11 mouse cellular contexts compared by ENCODE assay signal in genomic region chr12:111006339-111006738, GRCm38 (mm10). TPM values are rescaled to one million over a fixed set of nuclear protein-coding genes. Genes with fewer than 3 reads are reported as not detected.
DNase-seq lines count a peak whose midpoint lies in the region; ATAC-seq and TF ChIP-seq lines count a peak whose summit lies in the region.
"Had no signal": no experiment of that assay in that cellular context is flagged by ENCODE, and none has a peak within 500 bp of the region (broad histone marks: within the 10 kb centered on the region; RNA-seq: fewer than 3 reads in every experiment).

No protein-coding gene starts in this region.

- H3K27me3 ChIP-seq in heart, postnatal 0 days (ENCODE audit: control insufficient read depth, insufficient read depth, low read length), result no peaks in the 10 kb centered on the region
- H3K27me3 ChIP-seq in midbrain, embryonic 13.5 days, result no peaks in the 10 kb centered on the region
- no peaks in the 10 kb centered on the region for H3K27me3 ChIP-seq in midbrain, embryonic 15.5 days (replicated peaks)
- H3K27me3 ChIP-seq in limb, embryonic 11.5 days (ENCODE audit: control insufficient read depth, insufficient read depth, low read length), result no peaks in the 10 kb centered on the region

- no peaks in the 10 kb centered on the region for H3K36me3 ChIP-seq in heart, postnatal 0 days (replicated peaks; ENCODE audit: control insufficient read depth, insufficient read depth, low read length)
- no peaks in the 10 kb centered on the region for H3K36me3 ChIP-seq in midbrain, embryonic 13.5 days
- no peaks in the 10 kb centered on the region for H3K36me3 ChIP-seq in midbrain, embryonic 15.5 days (replicated peaks)
- no peaks in the 10 kb centered on the region for H3K36me3 ChIP-seq in limb, embryonic 11.5 days (ENCODE audit: control insufficient read depth, insufficient read depth, low read length)

- no peaks in the 10 kb centered on the region for H3K9me3 ChIP-seq in heart, postnatal 0 days (replicated peaks; ENCODE audit: control insufficient read depth, low read length)
- H3K9me3 ChIP-seq in midbrain, embryonic 13.5 days, result no peaks in the 10 kb centered on the region
- no peaks in the 10 kb centered on the region for H3K9me3 ChIP-seq in midbrain, embryonic 15.5 days
- no peaks in the 10 kb centered on the region for H3K9me3 ChIP-seq in limb, embryonic 11.5 days (ENCODE audit: control insufficient read depth, low read length)

- no peak for TF ChIP-seq EP300 in heart, postnatal 0 days (IDR thresholded peaks at IDR 0.05; ENCODE audit: low read depth)

- no peak overlapping the region for H3K4me2 ChIP-seq in heart, postnatal 0 days (ENCODE audit: low read depth, low read length)
- H3K4me2 ChIP-seq in midbrain, embryonic 13.5 days (replicated peaks), result no peak overlapping the region
- no peak overlapping the region for H3K4me2 ChIP-seq in midbrain, embryonic 15.5 days
- no peak overlapping the region for H3K4me2 ChIP-seq in limb, embryonic 11.5 days (ENCODE audit: low read depth, severe bottlenecking)

- peaks cover 26% of the 10 kb centered on the region for H3K4me1 ChIP-seq in heart, postnatal 0 days (ENCODE audit: control insufficient read depth, insufficient read depth)
- peaks cover 12% of the 10 kb centered on the region for H3K4me1 ChIP-seq in midbrain, embryonic 13.5 days (replicated peaks)
- peaks cover 13% of the 10 kb centered on the region; the same call in 1 of the 2 replicates for H3K4me1 ChIP-seq in midbrain, embryonic 15.5 days
- 0 out of 2 replicates have a peak, but pooled peaks cover 4% of the 10 kb centered on the region for H3K4me1 ChIP-seq in limb, embryonic 11.5 days (ENCODE audit: control insufficient read depth, insufficient read depth, low read length)

- 0 out of 2 replicates have a peak overlapping the region, but pooled peaks have one; percentile 2 for H3K27ac ChIP-seq in heart, postnatal 0 days (ENCODE audit: low read depth)
- H3K27ac ChIP-seq in midbrain, embryonic 13.5 days, result no peak overlapping the region
- H3K27ac ChIP-seq in midbrain, embryonic 15.5 days, result no peak overlapping the region
- H3K27ac ChIP-seq in limb, embryonic 11.5 days (replicated peaks; ENCODE audit: low read depth, low read length), result no peak overlapping the region

- intact Hi-C loops in heart, postnatal 25 days (cut with DNase I), result no loop called here

- H3K4me3 ChIP-seq in heart, postnatal 0 days (ENCODE audit: low read depth, low read length), result no peak overlapping the region
- no peak overlapping the region for H3K4me3 ChIP-seq in midbrain, embryonic 13.5 days (replicated peaks)
- no peak overlapping the region for H3K4me3 ChIP-seq in midbrain, embryonic 15.5 days
- no peak overlapping the region for H3K4me3 ChIP-seq in limb, embryonic 11.5 days (ENCODE audit: low read depth, low read length)

- no peak overlapping the region for H3K9ac ChIP-seq in heart, postnatal 0 days (replicated peaks; ENCODE audit: low read depth, low read length)
- H3K9ac ChIP-seq in midbrain, embryonic 13.5 days (replicated peaks), result no peak overlapping the region
- no peak overlapping the region for H3K9ac ChIP-seq in midbrain, embryonic 15.5 days
- H3K9ac ChIP-seq in limb, embryonic 11.5 days (ENCODE audit: low read length), result 0 out of 2 replicates have a peak overlapping the region, but pooled peaks have one; percentile 34

- 53% methylated on average over 5 of the region's 5 CpGs for WGBS in heart, postnatal 0 days
- WGBS in midbrain, embryonic 13.5 days, result 78% methylated on average over 5 of the region's 5 CpGs
- 51% methylated on average over 5 of the region's 5 CpGs for WGBS in midbrain, embryonic 15.5 days
- 78% methylated on average over 5 of the region's 5 CpGs for WGBS in limb, embryonic 11.5 days

- no peak for DNase-seq in heart, postnatal 0 days (ENCODE audit: low spot score)
- no peak for DNase-seq in heart, postnatal 25 days (ENCODE audit: low spot score)
- DNase-seq in limb, embryonic 11.5 days (ENCODE audit: low spot score), result no peak
- DNase-seq in yolk sac, embryonic 10.5 days (ENCODE audit: low spot score), result peak; percentile 31
- DNase-seq in layer of hippocampus, postnatal 25 days (ENCODE audit: extremely low spot score in 1 of 2, low spot score in 1 of 2), result no peak
- DNase-seq: adrenal gland, postnatal 25 days; kidney, postnatal 14 days; thymus, postnatal 25 days had no signal

- TF ChIP-seq CTCF in heart, postnatal 0 days (IDR thresholded peaks at IDR 0.05; ENCODE audit: low read depth), result no peak

- ATAC-seq in heart, postnatal 0 days (ENCODE audit: insufficient read depth, low read depth), result peak; percentile 2; the same call in 1 of the 2 replicates
- ATAC-seq in midbrain, embryonic 13.5 days, result peak; percentile 40; the same call in 1 of the 2 replicates
- ATAC-seq in midbrain, embryonic 15.5 days (replicated peaks), result no peak
- ATAC-seq in limb, embryonic 11.5 days (ENCODE audit: insufficient number of reproducible peaks, low FRiP score, low TSS enrichment, low read depth), result no peak
- ATAC-seq: lung, postnatal 0 days had no signal

RNA-seq across cellular contexts. Expression of gene Ankrd9, which starts 27.5 kb away (rescaled TPM):
- total RNA-seq in heart, postnatal 0 days (2014; rRNA removed; ENCODE audit: low replicate concordance), result 26.3 and 34.6 TPM in 2 replicates
- 31.9 and 39.1 TPM in 2 replicates for polyA plus RNA-seq in heart, postnatal 0 days (2015; fragmentation: Nextera tagmentation; extraction: Ambion mirVana)
- 10 to 100 TPM; 66.8 to 71.8 TPM for total RNA-seq in heart, postnatal 25 days (2021)
- 6.0 and 6.3 TPM in 2 replicates for polyA plus RNA-seq in midbrain, embryonic 13.5 days (2015; fragmentation: Nextera tagmentation; extraction: Ambion mirVana)
- 8.0 and 8.3 TPM in 2 replicates for polyA plus RNA-seq in midbrain, embryonic 15.5 days (2015; fragmentation: Nextera tagmentation; extraction: Ambion mirVana)
- polyA plus RNA-seq in limb, embryonic 11.5 days (2014; fragmentation: Nextera tagmentation; extraction: Ambion mirVana), result 12.5 and 14.5 TPM in 2 replicates
- total RNA-seq in layer of hippocampus, postnatal 25 days (2021), result 10 to 100 TPM; 11.2 to 12.1 TPM

RNA-seq across cellular contexts. Expression of gene Rcor1, which starts 32.8 kb away (rescaled TPM):
- 14.2 and 19.0 TPM in 2 replicates for total RNA-seq in heart, postnatal 0 days (2014; rRNA removed; ENCODE audit: low replicate concordance)
- polyA plus RNA-seq in heart, postnatal 0 days (2015; fragmentation: Nextera tagmentation; extraction: Ambion mirVana), result 4.4 and 5.1 TPM in 2 replicates
- total RNA-seq in heart, postnatal 25 days (2021), result 10 to 100 TPM; 14.8 to 17.4 TPM
- polyA plus RNA-seq in midbrain, embryonic 13.5 days (2015; fragmentation: Nextera tagmentation; extraction: Ambion mirVana), result 6.0 and 6.5 TPM in 2 replicates
- 4.7 and 5.1 TPM in 2 replicates for polyA plus RNA-seq in midbrain, embryonic 15.5 days (2015; fragmentation: Nextera tagmentation; extraction: Ambion mirVana)
- polyA plus RNA-seq in limb, embryonic 11.5 days (2014; fragmentation: Nextera tagmentation; extraction: Ambion mirVana), result 15.1 and 17.9 TPM in 2 replicates
- 10 to 100 TPM; 16.8 to 17.9 TPM for total RNA-seq in layer of hippocampus, postnatal 25 days (2021)

Comparison
In these comparisons a context has a peak if more than half of its experiments do, and no peak if none do; other contexts are left out.
1. ATAC-seq: peak in heart, postnatal 0 days (single experiment) and midbrain, embryonic 13.5 days (single experiment); none in midbrain, embryonic 15.5 days (single experiment) and limb, embryonic 11.5 days (single experiment).